Mouse (Mus musculus) ES-E14 (cell line): ENCODE results near the gene Slc9a9.

Experiments
- CHD2 ChIP-seq: IDR thresholded peaks from 2 replicates; pipeline ENCODE4 v1.6.1; 2014; ENCODE audit warnings: mild to moderate bottlenecking, low read depth, low read length, inconsistent platforms
- HCFC1 ChIP-seq: IDR thresholded peaks from 2 replicates; pipeline ENCODE4 v1.6.1; 2012; ENCODE audit warnings: low read length, inconsistent platforms, borderline replicate concordance; ENCODE audit not compliant: insufficient read depth
- MAFK ChIP-seq: IDR thresholded peaks from 2 replicates; pipeline ENCODE4 v1.6.1; 2014; ENCODE audit warnings: mild to moderate bottlenecking, low read depth, low read length, inconsistent platforms; ENCODE audit not compliant: insufficient read depth
- ZC3H11A ChIP-seq: IDR thresholded peaks from 2 replicates; pipeline ENCODE4 v1.6.1; 2012; ENCODE audit warnings: low read depth, mild to moderate bottlenecking, inconsistent platforms, low read length, borderline replicate concordance
- ZNF384 ChIP-seq: IDR thresholded peaks from 2 replicates; pipeline ENCODE4 v1.6.1; 2012; ENCODE audit warnings: low read depth, low read length, inconsistent platforms

DNA sequence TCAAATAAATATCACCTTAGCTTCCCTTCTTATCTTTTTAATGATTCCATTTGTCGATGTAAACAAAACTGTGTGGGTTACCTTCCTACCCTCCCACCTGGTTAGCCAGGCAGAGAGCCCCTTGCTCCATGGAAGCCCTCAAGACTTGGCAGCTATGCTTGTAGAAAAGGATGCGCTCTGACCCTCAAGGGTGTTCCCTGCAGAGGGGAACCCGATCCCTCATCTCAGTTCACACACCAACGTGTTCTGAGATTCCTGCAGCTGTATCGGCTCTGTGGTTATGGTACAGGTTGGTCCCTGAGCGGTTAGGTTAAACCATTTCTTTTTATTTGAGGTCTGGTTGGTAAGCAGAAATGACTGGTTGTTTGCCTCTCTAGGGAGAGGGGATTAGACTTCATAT, 484.3 kb downstream of the Slc9a9 start:
- TF ChIP-seq HCFC1 (no peak), CHD2 (no peak), ZC3H11A (no peak), MAFK (no peak), ZNF384 (no peak)
